Mouse (Mus musculus) thymus, adult 18-20 months (tissue): ENCODE results near the gene Mog.
"Not testable (repeated sequence)": the region's sequence is repeated elsewhere in the genome, so short reads cannot be mapped to it uniquely, and the experiment has no call there.

Source experiments
- DNase-seq, 2 experiments: peaks; one replicate each; pipeline ENCODE4 v3.0.0; 2022; ENCODE audit warnings: mixed read lengths in 2 of 2

The Mog gene

GRCm38 (mm10) chr17:36992336-36993104, 30.7 kb downstream of the Mog start:
- DNase-seq: no peak

DNA sequence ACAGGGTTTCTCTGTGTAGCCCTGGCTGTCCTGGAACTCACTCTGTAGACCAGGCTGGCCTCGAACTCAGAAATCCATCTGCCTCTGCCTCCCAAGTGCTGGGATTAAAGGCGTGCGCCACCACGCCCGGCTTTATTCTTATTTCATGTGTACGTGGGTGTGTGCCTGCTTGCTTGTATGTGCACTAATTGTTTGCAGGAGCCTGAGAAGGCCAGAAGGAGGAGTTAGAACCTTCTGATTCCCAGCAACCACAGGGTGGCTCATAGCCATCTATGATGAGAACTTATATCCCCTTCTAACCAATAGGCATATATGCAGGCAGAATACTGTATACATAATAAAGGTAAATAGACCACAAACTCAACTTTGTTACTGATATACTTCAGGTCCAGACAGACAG, 32.6 kb downstream of the Mog start:
- not testable (repeated sequence) for DNase-seq

GRCm38 (mm10) chr17:36989437-36989836, 33.8 kb downstream of the Mog start, which contains the start of gene H2-M5:
TSS of gene H2-M5 (minus strand) at chr17:36989537.
- no peak for DNase-seq

DNA sequence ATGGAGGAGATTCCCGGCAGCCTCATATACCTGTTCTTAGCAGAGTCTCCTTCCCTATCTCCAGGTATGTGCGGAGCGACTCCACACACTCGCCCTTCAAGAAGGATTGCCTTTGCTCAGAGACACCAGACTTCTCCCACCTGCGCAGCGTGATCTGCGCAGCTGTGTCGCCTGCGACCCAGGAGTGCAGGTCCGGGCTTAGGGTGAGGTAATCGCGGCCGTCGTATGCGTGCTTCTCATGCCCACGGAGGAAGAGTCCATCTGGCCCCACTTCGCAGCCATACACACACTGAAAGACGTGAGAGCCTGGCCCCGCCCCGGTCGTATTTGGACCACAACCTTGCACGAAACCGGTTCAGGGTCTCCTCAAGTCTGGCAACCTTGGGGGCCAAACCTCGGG, 34.7 kb downstream of the Mog start:
- no peak for DNase-seq

GRCm38 (mm10) chr17:36982253-36983155, 40.7 kb downstream of the Mog start:
- no peak for DNase-seq

DNA sequence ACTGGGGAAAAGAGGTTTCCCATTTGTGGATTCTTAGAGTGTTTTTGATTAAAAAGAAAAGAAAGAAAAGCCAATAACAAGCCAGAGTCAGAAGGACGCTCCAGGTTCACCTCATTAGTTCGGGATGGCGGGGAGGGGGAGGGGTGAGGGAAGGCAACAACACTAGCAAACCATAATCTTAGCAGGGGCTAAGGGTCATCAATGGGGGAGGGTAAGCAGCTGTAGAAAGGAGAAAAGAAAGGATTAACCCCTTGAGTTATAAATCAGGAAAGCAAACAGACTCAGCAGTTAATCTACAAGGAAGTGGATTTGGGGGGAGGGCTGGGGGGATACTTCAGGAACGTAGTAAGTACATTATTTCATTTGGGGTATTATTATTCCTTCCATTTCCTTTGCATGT, 41.4 kb downstream of the Mog start:
- no peak for DNase-seq

DNA sequence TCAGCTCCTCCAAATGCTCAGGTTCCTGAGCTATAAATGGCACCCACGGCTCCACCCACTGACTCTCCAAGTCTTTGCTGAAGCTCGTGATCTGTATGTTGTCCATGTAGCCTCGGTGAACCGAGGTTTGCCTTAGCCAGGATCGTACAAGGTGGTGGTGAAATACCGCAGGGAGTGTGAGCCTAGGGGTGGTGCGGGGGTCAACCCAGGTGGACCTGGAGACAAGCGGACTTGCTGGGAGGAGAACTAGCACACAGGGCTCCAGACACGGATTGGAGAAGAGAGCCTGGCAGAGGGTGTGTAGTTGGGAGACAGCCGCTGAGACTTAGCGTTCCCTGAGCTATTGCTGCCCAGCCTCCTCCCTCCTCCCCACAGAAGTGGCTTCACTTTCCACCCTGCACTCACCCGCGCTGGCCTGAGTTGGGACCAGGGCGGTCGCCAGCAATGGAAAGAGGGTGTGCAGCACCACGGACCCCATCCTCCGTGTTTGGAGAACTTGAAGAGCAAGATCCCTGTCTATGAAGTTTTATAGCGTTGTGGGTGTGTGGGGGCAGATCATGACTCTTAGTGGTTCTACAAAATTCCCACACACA, 41.9 kb downstream of the Mog start, which contains the start of gene 2410137M14Rik:
TSS of gene 2410137M14Rik (minus strand) at position 17 of the 593 bp plus-strand sequence.
- DNase-seq: no peak

- DNase-seq: no peak
Observed at GRCm38 (mm10) chr17:36973271-36973787, 49.9 kb downstream of the Mog start.

DNA sequence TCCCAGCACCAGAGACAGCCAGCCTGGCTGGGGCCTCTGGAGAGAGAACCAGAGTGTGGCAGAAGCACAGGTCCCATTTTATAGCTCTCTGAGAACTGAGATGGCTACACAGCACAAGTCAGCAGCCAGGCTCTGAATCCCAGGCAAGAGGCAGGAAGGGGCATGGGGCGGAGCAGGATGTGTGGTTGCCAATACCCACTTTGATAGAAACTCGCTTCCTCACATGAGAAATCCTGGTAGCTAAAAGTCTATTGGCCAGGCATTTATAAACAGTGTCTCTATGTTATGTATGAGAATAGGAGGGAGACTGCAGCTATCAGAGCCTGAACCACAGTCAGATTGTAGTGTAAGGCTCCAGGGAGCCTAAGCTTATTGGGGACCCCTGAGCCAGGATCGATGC, 50.4 kb downstream of the Mog start:
- no peak for DNase-seq

DNA sequence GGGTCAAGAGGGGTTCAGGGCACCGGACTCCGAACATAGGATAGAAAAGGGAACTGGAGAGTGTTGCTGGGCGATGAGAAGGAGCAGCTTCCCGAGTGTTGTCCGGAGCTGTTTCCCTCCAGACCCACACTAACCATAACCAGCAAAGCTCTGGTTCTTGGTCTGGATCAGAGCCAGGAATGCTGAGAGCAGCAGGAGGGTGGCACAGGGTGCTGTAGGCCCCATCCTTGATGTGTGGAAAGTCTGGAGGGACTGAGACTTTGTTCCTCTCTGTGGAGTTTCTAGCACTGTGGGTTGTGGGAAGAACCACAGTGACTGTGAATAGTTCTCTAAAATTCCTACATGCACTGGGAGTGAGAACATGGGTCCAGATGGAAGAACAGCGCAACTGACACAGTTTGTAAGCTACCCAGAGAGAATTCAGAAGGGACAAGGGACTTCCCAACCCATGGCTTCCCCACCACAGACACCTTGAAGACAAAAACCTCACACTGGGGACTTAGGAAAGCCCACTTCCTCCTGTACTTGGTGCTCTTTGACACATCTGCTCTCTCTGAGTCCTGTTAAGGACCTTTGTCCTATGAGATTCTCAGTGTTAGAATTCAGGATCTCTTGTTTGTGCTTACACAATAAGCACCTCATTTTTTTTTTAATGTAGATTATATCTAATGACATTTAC, 51.9 kb downstream of the Mog start:
- DNase-seq: no peak

- no peak for DNase-seq
Observed at GRCm38 (mm10) chr17:36970316-36970890, 52.8 kb downstream of the Mog start.

DNA sequence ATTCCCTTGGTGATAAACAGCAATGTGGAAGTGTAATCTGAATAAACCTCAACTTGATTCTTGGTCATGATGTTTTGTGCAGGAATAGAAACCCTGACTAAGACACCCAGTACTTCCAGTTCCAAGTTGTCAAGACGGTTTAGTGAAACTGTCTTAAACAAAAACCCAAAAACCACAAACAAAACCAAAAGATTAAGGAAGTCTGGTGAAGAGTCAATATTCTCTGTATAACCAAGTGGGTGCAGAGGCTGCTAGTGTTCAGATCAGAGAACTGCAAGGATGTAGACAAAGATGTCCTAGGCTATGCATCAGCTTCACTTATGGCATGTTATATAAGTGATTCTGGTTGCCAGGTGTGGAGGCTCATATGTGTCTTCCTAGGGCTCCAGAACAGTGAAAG, 56.3 kb downstream of the Mog start:
- no peak for DNase-seq

- DNase-seq: no peak
Observed at GRCm38 (mm10) chr17:36961125-36961524, 62.1 kb downstream of the Mog start.
